Mouse (Mus musculus): Measurements from ENCODE around the gene Col4a5. TPM values are rescaled to one million over a fixed set of nuclear protein-coding genes. Genes with fewer than 3 reads are reported as not detected.

Col4a5 gene
- polyA plus RNA-seq, 1 experiment from 2014 or later = 35.5 TPM

DNA sequence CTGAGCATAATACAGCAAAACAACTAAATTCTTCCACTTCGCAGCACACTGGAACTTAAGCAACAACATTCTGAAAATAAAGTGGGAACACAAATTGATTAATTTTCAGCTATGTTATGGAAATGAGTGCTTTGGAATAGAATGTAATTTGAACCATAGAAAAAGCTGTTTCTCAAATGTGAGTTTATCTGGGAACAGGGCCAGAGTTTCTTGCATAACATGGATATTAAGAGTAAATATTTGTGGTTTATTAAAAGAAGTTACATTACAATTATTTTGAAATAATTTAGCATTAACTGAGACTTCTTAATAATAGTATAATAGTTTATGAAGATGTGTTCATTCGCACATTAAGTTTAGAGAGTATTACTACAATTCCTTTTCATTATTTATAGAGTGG lies 72.3 kb downstream of the Col4a5 start:
- Histone ChIP-seq H3K27me3 (ENCODE audit: control insufficient read depth, insufficient read depth, low read depth, low read length) (no peaks in the 10 kb centered on the region), H3K4me1 (replicated peaks; ENCODE audit: control insufficient read depth, insufficient read depth, low read length) (no peaks in the 10 kb centered on the region), H3K27ac (ENCODE audit: low read length) (no peak overlapping the region), H3K4me2 (ENCODE audit: low read depth, low read length) (no peak overlapping the region), H3K9ac (ENCODE audit: low read length) (no peak overlapping the region), H3K9me3 (ENCODE audit: control insufficient read depth, low read length) (no peaks in the 10 kb centered on the region), H3K36me3 (ENCODE audit: control insufficient read depth, insufficient read depth, low read length) (no peaks in the 10 kb centered on the region), H3K4me3 (ENCODE audit: low read length) (no peak overlapping the region)
- 63% methylated on average over 2 of the region's 2 CpGs for WGBS
- no peak for ATAC-seq (ENCODE audit: low read depth)

DNA sequence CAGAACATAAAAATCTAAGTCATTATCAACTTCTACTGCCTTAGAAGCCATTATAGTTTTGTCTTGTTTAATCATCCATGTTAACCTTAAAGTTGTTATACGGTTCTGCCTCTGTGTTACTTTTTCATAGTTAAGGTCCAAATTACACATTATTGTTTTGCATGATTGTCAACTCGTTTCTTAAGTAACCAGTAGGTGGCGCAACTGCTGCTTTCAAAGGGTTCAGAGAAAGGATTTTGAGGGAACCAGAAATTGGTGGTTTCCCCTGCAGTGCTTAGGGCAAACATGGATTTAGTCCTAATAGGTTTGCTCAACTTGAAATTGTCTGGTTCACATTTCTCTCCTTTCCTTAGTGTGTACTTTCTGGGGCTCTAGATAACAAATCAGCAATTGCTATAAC lies 115.1 kb downstream of the Col4a5 start:
- Histone ChIP-seq H3K4me2 (ENCODE audit: low read depth, low read length) (no peak overlapping the region), H3K4me1 (replicated peaks; ENCODE audit: control insufficient read depth, insufficient read depth, low read length) (no peaks in the 10 kb centered on the region), H3K4me3 (ENCODE audit: low read length) (no peak overlapping the region), H3K27ac (ENCODE audit: low read length) (no peak overlapping the region), H3K27me3 (ENCODE audit: control insufficient read depth, insufficient read depth, low read depth, low read length) (no peaks in the 10 kb centered on the region), H3K9me3 (ENCODE audit: control insufficient read depth, low read length) (no peaks in the 10 kb centered on the region), H3K9ac (ENCODE audit: low read length) (no peak overlapping the region), H3K36me3 (ENCODE audit: control insufficient read depth, insufficient read depth, low read length) (no peaks in the 10 kb centered on the region)
- 33% methylated on average over 3 of the region's 3 CpGs for WGBS
- ATAC-seq (ENCODE audit: low read depth) = no peak

DNA sequence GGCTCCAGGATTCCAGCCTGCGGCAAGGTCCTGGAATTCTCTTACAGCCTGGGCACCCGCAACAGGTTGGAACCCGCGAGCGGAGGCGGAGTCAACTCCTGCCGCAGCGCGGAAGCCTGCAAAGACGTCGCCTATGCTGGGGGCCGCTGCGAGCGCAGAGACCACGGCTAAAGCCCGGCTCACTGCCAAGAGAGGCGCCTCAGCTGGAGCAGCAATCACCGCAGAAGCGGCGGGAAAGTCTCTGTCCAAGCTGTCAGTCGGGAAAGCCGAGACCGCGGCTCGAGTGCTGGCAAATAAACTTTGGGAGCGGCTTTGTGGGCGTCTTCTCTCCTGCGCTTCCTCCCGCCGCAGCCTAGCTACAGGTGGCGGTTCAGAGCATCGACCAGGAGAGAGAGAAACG lies 246.5 kb downstream of the Col4a5 start:
- peak overlapping the region; percentile 46 for H3K4me3 ChIP-seq (ENCODE audit: low read length)
- H3K9ac ChIP-seq (ENCODE audit: low read length) = no peak overlapping the region
- H3K27ac ChIP-seq (ENCODE audit: low read length) = no peak overlapping the region
- H3K9me3 ChIP-seq (ENCODE audit: control insufficient read depth, low read length) = no peaks in the 10 kb centered on the region
- peak overlapping the region; percentile 57 for H3K4me2 ChIP-seq (ENCODE audit: low read depth, low read length)
- no peaks in the 10 kb centered on the region for H3K36me3 ChIP-seq (ENCODE audit: control insufficient read depth, insufficient read depth, low read length)
- H3K27me3 ChIP-seq (ENCODE audit: control insufficient read depth, insufficient read depth, low read depth, low read length) = peaks cover 56% of the 10 kb centered on the region
- WGBS = 17% methylated on average over 33 of the region's 33 CpGs
- H3K4me1 ChIP-seq (replicated peaks; ENCODE audit: control insufficient read depth, insufficient read depth, low read length) = 0 out of 2 replicates have a peak, but pooled peaks cover 2% of the 10 kb centered on the region
- ATAC-seq (ENCODE audit: low read depth) = peak; percentile 43; the same call in 1 of the 2 replicates

DNA sequence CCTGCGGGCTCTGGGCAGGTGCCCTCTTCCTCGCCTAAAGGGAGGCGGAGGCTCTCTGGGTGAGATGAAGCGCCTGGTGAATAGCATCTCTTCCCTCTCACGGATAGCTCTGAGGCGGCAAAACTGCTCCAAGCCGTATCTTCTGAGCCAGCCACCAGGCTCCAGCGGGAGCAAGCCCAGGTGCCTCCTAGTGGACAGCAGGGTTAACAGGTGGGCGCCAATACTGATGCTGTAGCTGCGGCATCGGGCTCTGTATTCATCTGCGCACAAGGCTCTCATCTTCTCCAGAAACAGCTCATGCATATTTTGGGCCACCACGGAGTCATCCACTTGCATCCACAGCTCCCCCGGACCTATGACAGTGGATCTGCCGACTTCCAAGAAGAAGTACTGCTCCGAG lies 248.8 kb downstream of the Col4a5 start:
- H3K9ac ChIP-seq (ENCODE audit: low read length) = no peak overlapping the region
- no peak for ATAC-seq (ENCODE audit: low read depth)
- H3K36me3 ChIP-seq (ENCODE audit: control insufficient read depth, insufficient read depth, low read length) = no peaks in the 10 kb centered on the region
- no peak overlapping the region for H3K27ac ChIP-seq (ENCODE audit: low read length)
- 25% methylated on average over 15 of the region's 16 CpGs for WGBS
- H3K4me2 ChIP-seq (ENCODE audit: low read depth, low read length) = peak overlapping the region; percentile 61; the same call in 1 of the 2 replicates
- H3K4me3 ChIP-seq (ENCODE audit: low read length) = peak overlapping the region; percentile 40
- H3K9me3 ChIP-seq (ENCODE audit: control insufficient read depth, low read length) = no peaks in the 10 kb centered on the region
- H3K27me3 ChIP-seq (ENCODE audit: control insufficient read depth, insufficient read depth, low read depth, low read length) = peaks cover 64% of the 10 kb centered on the region
- 0 out of 2 replicates have a peak, but pooled peaks cover 2% of the 10 kb centered on the region for H3K4me1 ChIP-seq (replicated peaks; ENCODE audit: control insufficient read depth, insufficient read depth, low read length)

DNA sequence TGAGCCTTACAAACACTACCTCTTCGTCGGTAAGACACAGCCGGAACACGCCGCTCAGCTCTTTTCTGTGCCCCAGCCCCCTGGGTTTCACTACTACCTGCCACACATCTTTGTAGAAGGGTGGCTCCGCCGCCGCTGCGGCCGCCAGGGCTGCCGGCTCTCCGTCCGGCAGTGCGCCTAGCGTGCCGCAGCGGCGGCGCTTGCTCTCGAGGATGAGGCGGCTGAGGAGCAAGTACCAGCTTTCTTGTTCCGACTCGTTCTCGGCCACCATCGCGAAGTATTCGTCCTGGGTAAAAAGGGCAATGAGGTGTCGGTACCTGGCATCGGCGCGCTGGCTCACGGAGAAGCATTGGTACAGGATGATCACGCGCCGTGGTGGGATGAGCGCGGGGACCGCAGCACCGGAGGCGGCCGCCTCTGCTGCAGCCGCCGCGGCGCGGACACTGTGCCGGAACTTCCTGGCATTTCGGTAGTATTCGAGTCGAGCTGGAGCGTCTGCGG lies 249.3 kb downstream of the Col4a5 start:
- H3K27me3 ChIP-seq (ENCODE audit: control insufficient read depth, insufficient read depth, low read depth, low read length) = peaks cover 64% of the 10 kb centered on the region

DNA sequence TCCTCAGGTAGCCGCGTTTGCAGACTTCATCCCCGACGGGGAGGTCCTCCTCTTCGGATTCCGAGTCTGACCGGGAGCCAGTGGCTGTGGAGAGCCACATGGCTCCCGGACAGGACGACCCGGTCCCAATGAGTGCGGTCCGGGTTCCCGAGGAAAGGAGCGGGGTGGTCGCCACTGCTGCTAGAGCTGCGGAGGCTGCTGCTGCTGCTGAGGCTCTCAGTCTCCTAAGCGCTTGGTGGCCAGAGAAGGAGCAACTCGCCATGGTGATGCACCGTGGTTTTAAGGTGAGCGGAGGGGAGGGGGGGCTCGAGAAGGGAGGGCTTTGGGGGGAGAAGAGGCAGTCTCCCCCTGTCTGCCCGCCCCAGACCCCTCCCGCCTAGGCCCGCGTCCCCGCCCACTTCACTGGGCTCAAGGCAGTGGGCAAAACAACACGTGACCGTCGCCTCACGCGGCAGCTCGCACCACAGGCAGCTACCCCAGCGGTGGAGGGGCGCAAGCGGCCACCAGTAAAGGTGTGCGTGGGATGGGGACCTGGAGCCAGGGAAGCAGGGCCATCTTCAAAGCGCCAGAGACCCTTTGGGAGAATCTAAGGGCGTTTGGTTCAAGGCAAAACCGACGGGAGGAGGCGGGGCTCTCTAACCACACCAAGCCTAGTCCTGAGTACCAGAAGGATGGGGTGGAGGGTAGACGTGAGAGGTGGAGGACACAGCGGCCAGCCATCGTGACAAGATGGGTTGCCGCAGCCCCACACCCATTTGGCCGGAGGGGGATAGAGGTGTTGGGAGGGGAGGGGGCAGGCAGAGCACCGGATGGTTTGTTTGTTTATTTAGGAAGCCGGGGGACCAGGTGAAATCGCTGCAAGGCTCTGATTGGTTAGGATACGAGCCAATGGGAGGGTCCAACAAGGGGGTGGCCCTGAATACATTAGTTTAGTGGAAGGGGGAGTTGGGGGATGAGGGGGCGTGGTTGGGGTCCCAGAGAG lies 250.0 kb downstream of the Col4a5 start, which contains the start of gene Irs4:
Gene Irs4 (minus strand): TSS at position 327 of the 982 bp plus-strand sequence.
- no peaks in the 10 kb centered on the region for H3K36me3 ChIP-seq (ENCODE audit: control insufficient read depth, insufficient read depth, low read length)
- no peak within 1 kb of the TSS for H3K27ac ChIP-seq (ENCODE audit: low read length)
- H3K4me2 ChIP-seq (ENCODE audit: low read depth, low read length) = peak within 1 kb of the TSS; percentile 61
- H3K4me3 ChIP-seq (ENCODE audit: low read length) = peak within 1 kb of the TSS; percentile 40
- 16% methylated on average over 50 of the region's 51 CpGs for WGBS
- no peak within 1 kb of the TSS for H3K9ac ChIP-seq (ENCODE audit: low read length)
- peaks cover 65% of the 10 kb centered on the region for H3K27me3 ChIP-seq (ENCODE audit: control insufficient read depth, insufficient read depth, low read depth, low read length)
- peak; percentile 47; the same call in 1 of the 2 replicates for ATAC-seq (ENCODE audit: low read depth)
- H3K4me1 ChIP-seq (replicated peaks; ENCODE audit: control insufficient read depth, insufficient read depth, low read length) = 0 out of 2 replicates have a peak, but pooled peaks cover 2% of the 10 kb centered on the region
- H3K9me3 ChIP-seq (ENCODE audit: control insufficient read depth, low read length) = no peaks in the 10 kb centered on the region

More for the DNA sequence above, 249.3 kb downstream of the Col4a5 start:
- 20% methylated on average over 43 of the region's 52 CpGs for WGBS
- H3K9me3 ChIP-seq (ENCODE audit: control insufficient read depth, low read length) = no peaks in the 10 kb centered on the region
- no peak overlapping the region for H3K27ac ChIP-seq (ENCODE audit: low read length)
- H3K9ac ChIP-seq (ENCODE audit: low read length) = no peak overlapping the region
- H3K36me3 ChIP-seq (ENCODE audit: control insufficient read depth, insufficient read depth, low read length) = no peaks in the 10 kb centered on the region
- 0 out of 2 replicates have a peak, but pooled peaks cover 2% of the 10 kb centered on the region for H3K4me1 ChIP-seq (replicated peaks; ENCODE audit: control insufficient read depth, insufficient read depth, low read length)
- peak overlapping the region; percentile 40 for H3K4me3 ChIP-seq (ENCODE audit: low read length)
- H3K4me2 ChIP-seq (ENCODE audit: low read depth, low read length) = peak overlapping the region; percentile 61
- ATAC-seq (ENCODE audit: low read depth) = no peak

DNA sequence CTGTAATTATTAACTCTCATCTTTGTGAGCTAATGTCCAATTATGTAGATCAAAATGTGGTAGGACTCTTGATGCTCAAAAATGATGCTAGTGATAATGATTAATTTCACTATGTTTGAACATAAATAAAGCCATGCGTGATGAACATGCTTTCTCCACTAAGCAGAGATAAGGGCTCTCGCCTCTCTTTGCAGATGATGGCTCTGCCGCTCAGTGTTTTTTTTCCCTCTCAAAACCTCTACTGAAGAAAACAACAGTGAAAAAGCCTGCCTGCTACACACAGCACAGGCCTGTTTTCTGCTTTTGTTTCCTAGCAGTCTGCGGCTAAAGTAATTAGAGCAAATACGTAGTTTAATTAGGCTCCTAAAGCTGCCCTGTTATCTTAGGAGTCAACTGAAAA lies 254.4 kb downstream of the Col4a5 start:
- Histone ChIP-seq H3K27ac (ENCODE audit: low read length) (no peak overlapping the region), H3K36me3 (ENCODE audit: control insufficient read depth, insufficient read depth, low read length) (no peaks in the 10 kb centered on the region)
- no peak for ATAC-seq (ENCODE audit: low read depth)

More for the DNA sequence above, 254.4 kb downstream of the Col4a5 start:
- 44% methylated on average over 5 of the region's 5 CpGs for WGBS
- H3K4me3 ChIP-seq (ENCODE audit: low read length) = no peak overlapping the region
- no peak overlapping the region for H3K4me2 ChIP-seq (ENCODE audit: low read depth, low read length)
- H3K27me3 ChIP-seq (ENCODE audit: control insufficient read depth, insufficient read depth, low read depth, low read length) = peaks cover 23% of the 10 kb centered on the region
- no peak overlapping the region for H3K9ac ChIP-seq (ENCODE audit: low read length)
- no peaks in the 10 kb centered on the region for H3K4me1 ChIP-seq (replicated peaks; ENCODE audit: control insufficient read depth, insufficient read depth, low read length)
- no peaks in the 10 kb centered on the region for H3K9me3 ChIP-seq (ENCODE audit: control insufficient read depth, low read length)
